Mouse (Mus musculus) limb, embryonic 14.5 days (tissue): ENCODE data around the gene Lrrc27. TPM values are rescaled to one million over a fixed set of nuclear protein-coding genes. Genes with fewer than 3 reads are reported as not detected.
A peak's percentile ranks its signal among the peaks of the same experiment; 100 is the strongest.

Source experiments
- ATAC-seq: fragments of 200-750 bp; cut with Nextera tagmentation; 2 replicates; pipeline ENCODE4 v1.8.0; 2017; ENCODE audit warnings: low read depth, moderate number of reproducible peaks, moderate TSS enrichment; ENCODE audit not compliant: low FRiP score
- DNase-seq: peaks from one replicate; pipeline ENCODE4 v3.0.0-alpha.2; 2015; ENCODE audit warnings: low spot score
- H3K27ac ChIP-seq: fragments of 300-500 bp; sonication (generic); replicated peaks from 2 replicates; pipeline ENCODE4 v1.5.1; 2014; ENCODE audit warnings: low read depth, mild to moderate bottlenecking, low read length, moderate library complexity, mixed read lengths
- H3K27me3 ChIP-seq: fragments of 300-500 bp; sonication (generic); 2 replicates; pipeline ENCODE4 v1.6.1; 2014; ENCODE audit warnings: low read length, mixed read lengths; ENCODE audit not compliant: control insufficient read depth, insufficient read depth
- H3K36me3 ChIP-seq: fragments of 300-500 bp; sonication (generic); 2 replicates; pipeline ENCODE4 v1.6.1; 2014; ENCODE audit warnings: mild to moderate bottlenecking, low read length, moderate library complexity, mixed read lengths; ENCODE audit not compliant: control insufficient read depth, insufficient read depth
- H3K4me1 ChIP-seq: fragments of 300-500 bp; sonication (generic); 2 replicates; pipeline ENCODE4 v1.6.1; 2014; ENCODE audit warnings: antibody characterized with exemption, low read length, mixed read lengths; ENCODE audit not compliant: control insufficient read depth, insufficient read depth
- H3K4me2 ChIP-seq: fragments of 300-500 bp; sonication (generic); replicated peaks from 2 replicates; pipeline ENCODE4 v1.6.1; 2014; ENCODE audit warnings: low read depth, mild to moderate bottlenecking, low read length, moderate library complexity; ENCODE audit not compliant: severe bottlenecking
- H3K4me3 ChIP-seq: fragments of 300-500 bp; sonication (generic); replicated peaks from 2 replicates; pipeline ENCODE4 v1.5.1; 2014; ENCODE audit warnings: low read length
- H3K9ac ChIP-seq: fragments of 300-500 bp; sonication (generic); 2 replicates; pipeline ENCODE4 v1.6.1; 2014; ENCODE audit warnings: mild to moderate bottlenecking, low read depth, low read length, moderate library complexity; ENCODE audit not compliant: severe bottlenecking
- H3K9me3 ChIP-seq: fragments of 300-500 bp; sonication (generic); 2 replicates; pipeline ENCODE4 v1.6.1; 2016; ENCODE audit warnings: low read length; ENCODE audit not compliant: control insufficient read depth
- POLR2A ChIP-seq: fragments of 200-500 bp; IDR thresholded peaks from 2 replicates; pipeline ENCODE4 v1.8.0; 2012; ENCODE audit warnings: inconsistent platforms, mild to moderate bottlenecking, moderate library complexity, borderline replicate concordance; ENCODE audit not compliant: insufficient read depth, insufficient read length; ENCODE audit errors: extremely low read depth
- WGBS: fragments of 180-500 bp; shearing (Covaris S2); extraction: QIAGEN DNeasy Blood & Tissue Kit; methylation state at CpG from one replicate; pipeline ENCODE4 v1.1.7; 2014; 5-methylcytosine and 5-hydroxymethylcytosine counted together
- polyA plus RNA-seq, 2 experiments: library from polyadenylated mRNA; depleted of rRNA in 1 of 2; stranded (reverse) in 1 of 2; unstranded in 1 of 2; fragments of >200 nt; fragmentation: Nextera tagmentation in 1 of 2; extraction: Ambion mirVana in 1 of 2; gene quantifications; 2 replicates each; pipeline versions ENCODE4 v1.2.1 to v1.2.3; 2012 to 2014

Lrrc27 gene
- polyA plus RNA-seq, 2 experiments = 3.9 to 4.2 TPM

DNA sequence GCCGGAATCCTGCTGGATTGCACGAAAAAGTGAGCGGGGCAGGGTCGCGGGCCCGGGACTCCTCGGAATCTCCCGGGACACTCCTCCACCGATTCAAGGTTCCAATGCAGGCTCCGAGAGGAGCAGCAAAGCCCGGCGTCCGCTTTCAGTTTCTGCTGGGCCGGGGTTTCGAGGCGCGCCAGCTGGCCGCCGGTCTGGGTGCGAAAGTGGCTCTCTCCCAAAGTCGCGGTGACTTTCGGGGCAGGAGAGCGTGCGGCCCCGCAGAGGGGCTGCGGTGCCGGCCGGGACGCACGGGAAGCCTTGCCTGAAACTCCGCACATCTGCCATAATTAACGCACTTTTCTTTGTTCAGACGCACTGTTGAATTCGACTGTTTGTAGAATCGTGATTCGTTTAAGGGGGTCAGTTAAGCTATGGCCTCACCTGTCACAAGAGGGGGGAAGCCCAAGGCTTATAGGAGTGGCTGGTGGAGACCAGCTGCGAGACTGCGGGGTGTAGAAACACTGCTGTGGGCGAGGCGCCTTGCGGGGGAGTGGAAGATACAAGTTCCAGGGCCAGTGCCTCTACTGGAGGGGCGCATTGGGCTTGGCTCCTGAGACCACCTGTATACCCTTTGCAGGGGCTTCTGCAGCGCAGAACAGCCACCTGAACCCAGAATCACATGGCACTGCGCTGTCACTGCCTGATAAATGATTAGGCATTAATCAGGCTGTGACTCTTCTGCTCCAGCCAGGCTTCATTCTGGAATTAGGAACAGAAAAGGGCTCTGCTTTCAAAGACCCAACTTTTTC is 36.0 kb downstream of the Lrrc27 start:
- WGBS = 4% methylated on average over 43 of the region's 45 CpGs
- Histone ChIP-seq H3K9me3 (no peaks in the 10 kb centered on the region), H3K4me1 (peaks cover 37% of the 10 kb centered on the region), H3K9ac (peak overlapping the region; percentile 80), H3K27ac (peak overlapping the region; percentile 63), H3K36me3 (no peaks in the 10 kb centered on the region), H3K4me3 (peak overlapping the region; percentile 70), H3K27me3 (no peaks in the 10 kb centered on the region), H3K4me2 (peak overlapping the region; percentile 84)
- DNase-seq (no peak), ATAC-seq (peak; percentile 14; the same call in 1 of the 2 replicates)
- no peak for TF ChIP-seq POLR2A

DNA sequence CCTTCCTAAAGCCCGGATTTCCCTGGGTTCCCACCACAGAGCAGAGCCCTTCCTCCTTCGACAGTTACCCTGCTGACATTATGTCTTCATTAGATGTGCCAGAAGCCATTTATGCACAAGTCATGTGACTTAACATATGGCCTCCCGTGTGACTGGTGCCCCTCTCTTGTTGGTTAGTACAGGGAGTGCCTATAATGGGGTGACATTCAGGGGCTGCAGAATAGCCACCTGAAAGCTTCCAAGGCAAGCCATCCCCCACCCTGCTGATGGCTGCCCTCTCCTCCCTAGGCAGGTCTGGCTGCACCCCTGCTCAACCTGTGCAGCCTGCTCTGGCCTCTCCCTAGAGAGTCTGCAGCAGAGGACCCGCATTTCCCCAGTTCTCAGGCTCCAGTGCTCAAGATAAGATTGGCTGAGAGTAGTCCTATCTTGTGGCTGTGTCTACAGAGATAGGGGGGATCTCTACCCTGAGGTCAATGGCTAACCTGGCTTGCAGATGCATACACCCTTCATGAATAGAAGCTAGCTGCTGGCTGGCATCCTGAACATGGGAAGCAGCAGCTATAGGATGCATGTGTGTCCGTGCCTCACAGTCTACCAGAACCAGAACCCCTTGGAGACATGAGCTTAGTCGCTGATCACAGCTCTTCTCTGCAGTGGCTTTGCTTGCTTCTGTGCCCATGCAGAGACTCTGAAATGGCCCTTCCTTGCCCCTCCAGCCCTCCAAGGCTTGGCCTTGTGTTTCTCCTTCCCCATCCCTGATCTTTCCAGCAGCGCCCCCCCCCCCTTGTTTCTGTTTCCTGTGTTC is 36.8 kb downstream of the Lrrc27 start:
- no peaks in the 10 kb centered on the region for H3K36me3 ChIP-seq
- ATAC-seq (no peak), DNase-seq (no peak)
- no peak overlapping the region for H3K27ac ChIP-seq
- peak overlapping the region; percentile 70 for H3K4me3 ChIP-seq
- no peaks in the 10 kb centered on the region for H3K27me3 ChIP-seq
- TF ChIP-seq POLR2A = no peak
- no peak overlapping the region for H3K9ac ChIP-seq
- WGBS = 34% methylated on average over 6 of the region's 7 CpGs
- peaks cover 37% of the 10 kb centered on the region for H3K4me1 ChIP-seq
- no peaks in the 10 kb centered on the region for H3K9me3 ChIP-seq
- H3K4me2 ChIP-seq = peak overlapping the region; percentile 84

DNA sequence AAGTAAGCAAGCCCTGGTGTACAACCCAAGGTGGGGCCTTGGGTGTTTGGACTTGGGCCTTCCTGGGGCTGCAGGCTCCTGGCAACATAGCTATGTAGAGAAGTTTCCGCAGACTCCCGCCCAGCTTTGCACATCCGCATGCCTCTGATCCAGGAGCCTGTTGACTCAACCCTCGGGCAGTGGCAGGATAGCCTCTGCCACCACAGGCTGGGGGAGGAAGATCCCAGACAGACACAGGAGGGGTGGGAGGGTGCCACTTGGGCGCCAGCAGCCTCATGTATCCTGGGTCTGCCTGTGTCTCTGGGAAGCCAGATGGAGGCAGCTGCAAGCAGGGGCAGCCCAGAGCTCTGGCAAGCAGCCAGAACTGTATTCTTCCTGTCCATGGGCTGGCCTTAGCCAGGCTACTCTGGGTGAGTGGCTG is 39.1 kb downstream of the Lrrc27 start:
- H3K9ac ChIP-seq = 0 out of 2 replicates have a peak overlapping the region, but pooled peaks have one; percentile 4
- no peak; the same call in 1 of the 2 replicates for ATAC-seq
- WGBS = 54% methylated on average over 5 of the region's 5 CpGs
- TF ChIP-seq POLR2A = no peak
- H3K27ac ChIP-seq = no peak overlapping the region; the same call in 1 of the 2 replicates
- peaks cover 34% of the 10 kb centered on the region for H3K4me1 ChIP-seq
- H3K27me3 ChIP-seq = no peaks in the 10 kb centered on the region
- H3K4me3 ChIP-seq = no peak overlapping the region
- peaks cover 18% of the 10 kb centered on the region; the same call in 1 of the 2 replicates for H3K36me3 ChIP-seq
- no peaks in the 10 kb centered on the region for H3K9me3 ChIP-seq
- DNase-seq = peak; percentile 76
- H3K4me2 ChIP-seq = no peak overlapping the region

DNA sequence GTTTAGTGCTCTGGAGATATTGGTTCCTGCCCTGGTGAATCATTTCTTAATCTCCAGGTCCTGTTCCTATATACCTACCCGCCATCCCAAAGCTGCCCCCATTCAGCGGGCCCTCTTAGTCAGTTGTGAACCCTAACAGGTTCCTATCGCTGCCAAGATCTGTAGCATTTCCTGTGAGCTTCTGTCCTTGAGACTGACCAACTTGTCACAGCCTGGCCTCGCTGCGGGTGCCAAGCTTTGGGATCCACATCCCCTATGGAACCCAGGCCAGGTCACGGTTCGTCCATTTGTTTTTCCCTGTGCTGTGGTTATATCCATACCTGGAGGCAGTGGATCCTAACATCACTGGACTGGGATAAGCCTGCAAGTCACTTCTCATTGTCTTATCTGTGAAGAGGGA is 39.8 kb downstream of the Lrrc27 start:
- ATAC-seq (no peak), DNase-seq (no peak)
- 94% methylated on average over 7 of the region's 7 CpGs for WGBS
- no peaks in the 10 kb centered on the region for H3K9me3 ChIP-seq
- no peak overlapping the region for H3K9ac ChIP-seq
- H3K36me3 ChIP-seq = peaks cover 21% of the 10 kb centered on the region
- no peak overlapping the region for H3K4me2 ChIP-seq
- H3K27ac ChIP-seq = no peak overlapping the region
- TF ChIP-seq POLR2A = no peak
- H3K4me1 ChIP-seq = peaks cover 27% of the 10 kb centered on the region
- H3K27me3 ChIP-seq = no peaks in the 10 kb centered on the region
- no peak overlapping the region for H3K4me3 ChIP-seq

DNA sequence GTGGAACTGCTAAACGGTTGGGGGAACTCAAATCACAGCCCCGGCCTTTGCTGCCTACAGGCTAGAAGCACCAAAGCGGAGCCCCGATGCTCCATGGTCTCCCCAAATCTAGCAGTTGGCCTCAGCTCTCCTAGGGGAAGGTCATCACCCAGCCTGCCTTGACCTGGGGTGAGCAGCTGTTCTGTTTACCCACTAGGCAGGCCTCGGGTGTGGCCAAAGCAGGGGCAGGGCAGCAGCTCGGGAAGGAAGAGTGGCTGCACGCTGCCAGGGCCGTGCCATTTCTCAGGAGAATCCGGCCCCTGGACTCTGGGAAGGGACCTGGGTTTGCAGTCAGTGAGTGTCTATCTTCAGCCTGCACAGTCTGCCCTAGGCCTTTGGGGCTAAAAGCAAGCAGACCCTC is 40.2 kb downstream of the Lrrc27 start:
- no peaks in the 10 kb centered on the region for H3K9me3 ChIP-seq
- H3K27ac ChIP-seq = no peak overlapping the region
- no peak overlapping the region for H3K9ac ChIP-seq
- no peak overlapping the region for H3K4me2 ChIP-seq
- no peak for TF ChIP-seq POLR2A
- no peaks in the 10 kb centered on the region for H3K27me3 ChIP-seq
- DNase-seq (no peak), ATAC-seq (no peak)
- H3K4me1 ChIP-seq = peaks cover 24% of the 10 kb centered on the region
- peaks cover 25% of the 10 kb centered on the region for H3K36me3 ChIP-seq
- no peak overlapping the region for H3K4me3 ChIP-seq
- 66% methylated on average over 9 of the region's 9 CpGs for WGBS
